Mouse (Mus musculus) E14TG2a.4 (cell line): ENCODE data around the gene Stfa3.

Source experiments
- CTCF ChIP-seq: conservative IDR thresholded peaks from 2 replicates; pipeline ENCODE4 v1.5.1; 2014; ENCODE audit warnings: low read length
- NANOG ChIP-seq: IDR thresholded peaks from 2 replicates; pipeline ENCODE4 v1.6.1; 2014; ENCODE audit warnings: borderline replicate concordance, low read length, mixed read lengths

DNA sequence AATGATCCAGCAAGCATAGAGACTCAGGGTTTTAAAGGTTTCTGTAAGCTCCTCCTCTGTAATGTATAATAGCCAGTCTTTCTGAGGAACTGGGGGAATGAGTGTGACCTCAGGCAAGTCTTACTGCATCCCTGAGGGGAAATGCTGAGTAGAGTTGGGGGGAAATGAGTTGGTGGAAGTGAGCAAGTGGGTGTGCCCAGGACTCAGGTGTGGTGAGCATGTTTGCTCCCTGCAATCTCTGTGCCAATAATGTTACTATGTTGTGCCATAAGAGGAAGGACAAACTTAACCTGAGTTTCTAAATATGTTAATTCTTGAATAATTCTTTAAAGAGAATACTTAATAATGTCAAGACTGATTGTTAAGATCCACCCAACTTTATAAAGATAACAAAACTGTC is 46.8 kb downstream of the Stfa3 start, which contains the start of gene Stfa2:
- no peak for TF ChIP-seq CTCF
- TF ChIP-seq NANOG: no peak
